Mouse (Mus musculus) embryo, embryonic 11.5 days (tissue): ENCODE results near the gene Dusp27.
"Not testable (repeated sequence)": the region's sequence is repeated elsewhere in the genome, so short reads cannot be mapped to it uniquely, and the experiment has no call there.

Source experiments
- DNase-seq: peaks from one replicate; pipeline ENCODE4 v3.0.0-alpha.2; 2012; ENCODE audit warnings: low read depth, low spot score

Gene Dusp27

DNA sequence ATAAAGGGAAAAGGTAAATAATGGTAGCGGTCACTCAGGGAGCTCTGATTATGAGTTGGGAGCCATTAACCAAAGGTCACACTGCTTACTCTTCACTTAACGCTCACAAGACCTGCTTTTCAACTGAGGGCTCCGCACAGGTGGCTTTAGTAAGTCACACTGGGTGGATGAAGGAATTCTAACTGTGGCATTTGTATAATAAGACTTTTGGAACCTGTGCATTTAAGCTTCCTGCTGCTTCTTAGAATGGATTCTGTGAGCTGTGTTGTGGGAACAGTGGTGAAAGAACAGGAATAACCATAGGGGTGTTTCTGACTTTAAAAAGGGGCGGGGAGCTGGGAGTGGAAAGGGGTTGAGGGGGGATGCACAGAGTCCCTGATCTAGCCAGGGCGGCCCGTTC is 14.6 kb upstream of the Dusp27 start:
- no peak for DNase-seq

DNA sequence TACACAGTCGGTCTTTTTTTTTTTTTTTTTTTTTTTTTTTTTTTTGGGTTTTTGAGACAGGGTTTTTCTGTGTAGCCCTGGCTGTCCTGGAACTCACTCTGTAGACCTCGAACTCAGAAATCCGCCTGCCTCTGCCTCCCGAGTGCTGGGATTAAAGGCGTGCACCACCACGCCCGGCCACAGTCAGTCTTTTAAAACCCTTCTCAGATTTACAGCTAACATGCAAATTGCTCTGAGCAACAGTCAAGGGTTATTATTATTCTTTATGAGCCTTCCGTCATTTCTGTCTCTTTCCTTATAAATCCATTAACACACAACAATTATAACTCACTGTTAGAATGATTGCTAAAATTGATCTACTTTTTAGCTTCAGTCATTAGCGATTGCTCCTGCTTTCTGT is 14.1 kb upstream of the Dusp27 start:
- DNase-seq, result not testable (repeated sequence)

DNA sequence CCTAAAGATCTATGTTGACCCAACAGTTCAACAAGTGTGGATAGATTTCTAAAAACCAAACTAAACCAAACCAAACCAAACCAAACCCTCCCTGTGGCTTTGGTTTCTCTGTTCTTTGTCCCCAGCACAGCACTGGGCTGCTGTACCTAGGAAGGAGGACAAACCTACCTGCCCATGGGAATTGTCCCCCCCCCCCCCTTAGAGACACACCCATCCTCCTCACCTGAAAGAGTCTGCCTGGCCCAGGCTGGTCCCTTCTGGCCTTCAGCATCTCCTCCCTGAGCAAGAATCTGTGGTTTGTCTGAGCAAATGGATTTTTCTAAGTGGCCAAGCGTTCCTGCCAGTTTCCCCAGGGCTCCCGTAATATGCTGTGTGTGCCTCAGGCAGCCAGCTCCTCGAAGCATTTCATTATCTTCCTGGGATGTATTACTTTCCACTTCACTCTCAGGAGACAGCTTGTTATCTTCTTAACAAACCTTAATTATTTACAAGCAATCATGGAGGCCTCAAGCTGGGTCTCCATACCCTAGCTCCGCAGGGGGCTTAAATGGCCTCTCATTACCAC is 12.0 kb upstream of the Dusp27 start:
- no peak for DNase-seq

DNA sequence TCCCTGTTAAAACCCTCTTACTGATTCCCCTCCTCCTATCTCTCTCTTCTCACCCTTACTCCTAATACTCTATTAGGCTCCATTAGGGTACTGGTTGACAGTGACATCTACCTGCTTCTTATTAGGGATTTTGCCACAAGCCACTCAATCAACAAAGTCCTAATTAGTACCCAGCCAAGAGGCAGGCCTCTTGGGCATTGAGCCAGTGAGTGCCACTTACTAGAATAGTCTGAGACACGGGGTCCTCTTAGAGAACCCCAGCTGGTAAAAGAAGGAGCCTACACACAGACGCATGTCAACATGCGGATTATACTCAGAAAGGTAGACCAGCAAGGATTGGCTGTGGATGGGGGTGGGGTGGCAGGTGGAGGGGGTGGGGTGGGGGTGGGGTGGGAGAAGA is 11.4 kb upstream of the Dusp27 start:
- DNase-seq, result no peak

DNA sequence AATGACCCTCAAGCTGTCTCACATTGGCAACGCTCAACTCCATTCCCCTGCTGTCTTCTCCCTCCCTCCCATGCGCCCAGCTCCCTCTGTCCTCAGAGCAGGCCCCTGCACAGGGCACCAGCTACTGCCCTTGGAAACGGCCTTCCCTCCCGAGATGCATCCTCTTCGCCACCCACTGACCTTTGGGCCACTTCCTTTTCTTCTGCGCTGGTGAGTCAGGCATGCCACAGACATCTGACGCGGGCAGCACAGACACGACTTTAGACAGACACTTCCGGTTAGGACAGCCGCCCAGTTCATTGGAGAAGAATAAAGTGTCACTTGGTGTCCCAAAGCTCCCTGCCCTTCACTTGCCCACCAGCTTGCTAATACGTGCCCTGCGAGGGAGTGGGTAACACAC is 10.4 kb upstream of the Dusp27 start:
- no peak for DNase-seq

DNA sequence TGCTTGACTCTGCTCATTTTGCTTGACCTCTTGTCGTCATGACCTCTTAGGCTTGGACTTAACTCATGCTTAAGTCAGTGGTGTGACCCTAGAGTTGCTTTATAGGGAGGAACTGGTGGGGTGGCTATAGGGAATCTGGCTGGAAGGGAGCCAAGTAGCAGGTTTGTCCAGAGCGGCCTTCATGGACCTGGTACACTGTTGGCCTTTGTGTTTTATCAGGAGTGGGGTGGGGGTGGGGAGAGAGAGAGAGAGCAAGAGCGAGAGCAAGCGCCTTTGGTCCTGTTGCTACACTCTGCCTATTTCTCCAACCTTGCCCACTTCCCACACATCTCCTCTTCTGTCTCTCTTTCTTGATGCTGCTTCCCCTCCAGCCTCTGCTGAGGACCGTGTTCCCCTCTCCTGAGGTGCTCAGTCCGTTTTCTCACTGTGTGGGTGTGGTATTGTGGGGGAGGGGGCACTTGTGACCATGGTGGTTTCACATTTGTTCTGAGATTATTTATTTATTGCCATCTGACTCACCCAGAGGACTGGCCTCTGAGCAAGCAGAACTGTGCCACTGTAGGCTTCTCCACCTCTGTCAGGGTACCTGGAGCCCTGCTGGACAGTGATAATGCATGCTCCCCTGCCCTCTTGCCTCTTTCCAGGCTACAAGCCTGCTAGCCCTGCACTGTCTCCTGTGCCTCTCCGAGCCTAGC is 9.7 kb upstream of the Dusp27 start:
- DNase-seq, result no peak

DNA sequence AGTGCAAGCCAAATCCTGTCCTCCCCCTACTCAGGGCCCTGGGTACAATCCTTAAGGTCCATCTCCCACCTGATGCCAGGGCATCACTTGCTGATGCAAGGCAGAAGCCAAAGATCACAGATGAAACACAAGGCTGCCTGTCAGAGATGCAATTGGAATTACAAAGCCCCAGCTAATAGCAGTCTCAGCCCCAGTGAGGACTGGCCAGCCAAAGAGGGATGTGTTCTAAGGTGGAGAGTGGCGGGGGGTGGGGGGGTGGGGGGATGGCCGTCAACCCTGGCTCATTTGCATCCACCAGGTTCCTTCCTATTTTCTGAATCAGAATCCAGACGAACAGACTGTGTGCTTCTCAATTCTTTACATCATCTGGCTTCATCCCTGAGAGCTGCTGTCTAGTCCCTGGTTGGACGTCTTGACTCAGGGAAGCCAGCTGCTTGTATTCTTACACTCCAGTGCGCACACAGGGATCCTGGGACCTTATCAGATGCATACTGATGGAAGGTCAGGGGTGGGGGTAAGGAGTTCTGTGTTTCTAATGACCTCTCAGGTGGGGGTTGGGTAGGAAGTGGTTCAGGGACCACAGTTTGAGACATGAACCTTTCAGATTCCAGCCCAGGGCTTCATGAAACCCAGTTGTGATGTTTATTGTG is 7.5 kb upstream of the Dusp27 start:
- no peak for DNase-seq

DNA sequence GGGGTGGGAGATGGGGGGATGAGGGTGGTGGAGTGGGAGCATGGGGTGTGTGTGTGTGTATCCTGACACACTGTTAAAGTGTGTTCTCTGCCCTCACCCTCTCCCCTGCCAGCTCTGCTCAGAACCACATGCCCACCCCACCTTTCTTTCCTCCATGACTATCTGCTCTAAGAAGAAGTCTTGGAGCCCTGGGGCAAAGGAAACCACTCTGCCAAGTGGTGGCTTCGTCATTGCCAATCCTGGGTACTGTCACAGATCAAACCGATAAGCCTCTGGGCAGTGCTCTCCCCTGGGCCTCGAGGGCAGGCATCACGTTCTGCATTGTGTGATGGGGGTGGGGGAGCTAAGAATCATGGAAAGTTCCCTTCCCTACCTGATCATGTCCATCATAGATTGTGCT is 4.6 kb upstream of the Dusp27 start:
- DNase-seq, result no peak

DNA sequence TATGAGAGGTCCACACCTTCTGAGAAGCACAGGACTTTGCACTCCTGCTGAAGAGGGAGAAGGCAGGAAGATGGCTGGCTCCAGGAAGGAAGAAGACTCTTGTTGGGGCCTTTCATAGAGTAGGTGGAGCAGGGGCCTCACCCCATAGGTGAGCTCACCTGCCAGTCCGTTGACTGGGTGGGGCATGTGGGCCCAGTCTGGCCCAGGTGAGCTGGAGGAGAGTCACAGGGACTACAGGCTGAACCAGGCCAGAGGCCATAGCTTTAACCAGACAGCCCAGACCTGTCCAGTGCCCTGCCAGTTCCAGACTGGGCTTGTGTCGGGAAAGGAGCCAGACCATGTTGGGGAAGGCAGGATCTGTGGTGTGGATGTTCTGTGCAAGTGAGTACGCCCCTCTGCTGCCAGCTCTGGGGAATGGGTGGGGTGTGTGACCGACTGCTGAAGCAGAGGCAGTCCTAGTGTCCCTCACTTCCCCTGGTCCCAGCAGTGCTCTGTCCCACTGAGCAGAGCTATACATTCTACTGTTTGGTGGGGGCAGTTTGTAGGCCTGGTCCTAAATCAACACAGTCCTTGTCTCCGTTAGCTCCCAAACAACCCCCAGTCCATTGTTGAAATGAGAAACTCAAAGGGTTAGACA is 2.6 kb upstream of the Dusp27 start, which contains the start of gene Gpa33:
Gene Gpa33, plus strand, starts transcription at position 15 of the 637 bp plus-strand sequence.
- DNase-seq, result no peak

DNA sequence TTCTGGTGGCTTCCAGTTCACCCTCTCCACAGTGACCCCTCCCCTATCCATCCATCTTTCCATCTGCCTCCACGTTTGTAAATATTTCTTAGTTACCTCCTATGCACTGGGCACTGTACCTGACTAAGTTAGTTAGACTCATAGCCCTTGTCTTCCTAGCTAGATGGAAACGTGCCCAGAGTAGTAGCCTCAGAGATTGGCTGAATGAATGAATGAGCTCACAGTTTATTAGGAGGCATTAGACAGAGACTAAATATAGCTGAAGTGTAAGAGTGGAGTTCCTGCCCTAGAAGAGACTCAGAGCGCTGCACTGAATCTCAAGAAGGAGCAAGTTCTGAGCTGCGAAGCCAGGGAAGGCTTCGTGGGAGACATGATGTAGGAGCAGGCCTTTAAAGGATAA is 829 bp upstream of the Dusp27 start:
- no peak for DNase-seq

DNA sequence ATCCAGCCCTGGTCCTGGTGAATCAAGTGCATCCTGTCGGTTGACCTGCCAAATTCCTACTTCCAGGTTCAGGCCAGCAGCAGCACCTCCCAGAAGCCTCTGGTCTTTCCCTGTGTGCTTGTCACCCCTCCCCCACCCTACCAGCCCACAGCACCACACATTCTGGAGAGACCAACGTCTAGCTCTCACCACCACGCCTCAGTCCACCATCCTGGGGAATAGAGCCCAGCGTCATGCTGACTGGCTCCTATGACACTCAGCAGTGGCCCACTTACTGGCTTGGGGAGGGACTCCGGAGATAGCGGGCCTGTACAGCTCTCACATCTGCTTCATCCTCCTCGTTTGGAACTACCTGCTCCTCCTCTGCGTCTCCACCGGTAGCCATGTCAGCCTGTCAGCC is 927 bp downstream of the Dusp27 start:
- no peak for DNase-seq

DNA sequence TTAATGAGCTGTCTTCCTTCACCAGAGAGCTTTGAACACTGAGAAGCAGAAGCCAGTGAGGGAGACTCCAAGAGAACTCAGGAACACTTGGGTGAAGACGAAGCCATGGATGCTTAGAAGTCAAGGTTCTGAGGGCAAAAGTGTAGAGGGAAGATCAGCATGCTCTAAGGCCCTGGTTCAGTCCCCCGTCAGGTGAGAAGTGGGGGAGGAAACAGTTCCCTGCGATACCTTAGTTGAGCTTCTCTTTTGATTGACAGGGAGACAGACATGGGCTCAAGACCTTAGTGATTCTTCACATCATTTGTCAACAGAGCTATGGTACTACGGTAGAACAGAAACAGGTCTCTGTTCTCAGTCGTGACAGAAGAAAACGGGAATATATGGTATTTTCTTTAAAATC is 1.4 kb downstream of the Dusp27 start:
- DNase-seq, result no peak

DNA sequence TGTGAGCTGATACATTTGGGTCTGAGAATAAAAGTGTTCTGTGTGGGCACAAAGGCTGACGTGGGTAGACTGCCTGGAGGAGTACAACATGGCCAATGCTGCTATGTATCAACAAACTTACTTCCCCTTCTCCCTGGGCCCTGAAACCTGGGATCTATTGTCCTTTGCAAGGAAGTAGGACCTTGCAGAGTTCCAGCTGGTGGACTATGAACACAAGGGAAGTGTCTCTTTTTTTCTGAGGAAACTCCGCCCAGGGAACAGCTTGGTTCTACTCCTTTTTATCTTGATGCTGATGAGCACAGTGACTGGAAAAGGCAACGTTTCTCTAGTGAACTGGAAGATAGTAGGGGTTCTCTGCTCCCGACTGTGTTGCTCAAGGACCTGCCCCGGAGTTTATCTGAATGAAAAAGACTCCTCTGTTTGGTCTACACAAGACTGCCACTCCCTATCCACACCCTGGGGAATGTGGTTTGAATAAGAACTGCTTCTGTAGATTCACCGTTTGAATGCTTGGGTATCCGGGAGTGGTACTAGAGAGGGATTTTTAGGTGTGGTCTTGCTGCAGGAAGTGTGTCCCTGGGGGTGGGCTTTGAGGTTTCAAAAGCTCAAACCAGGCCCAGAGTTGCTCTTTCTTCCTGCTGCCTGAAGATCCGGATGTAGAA is 2.7 kb downstream of the Dusp27 start:
- DNase-seq, result no peak

DNA sequence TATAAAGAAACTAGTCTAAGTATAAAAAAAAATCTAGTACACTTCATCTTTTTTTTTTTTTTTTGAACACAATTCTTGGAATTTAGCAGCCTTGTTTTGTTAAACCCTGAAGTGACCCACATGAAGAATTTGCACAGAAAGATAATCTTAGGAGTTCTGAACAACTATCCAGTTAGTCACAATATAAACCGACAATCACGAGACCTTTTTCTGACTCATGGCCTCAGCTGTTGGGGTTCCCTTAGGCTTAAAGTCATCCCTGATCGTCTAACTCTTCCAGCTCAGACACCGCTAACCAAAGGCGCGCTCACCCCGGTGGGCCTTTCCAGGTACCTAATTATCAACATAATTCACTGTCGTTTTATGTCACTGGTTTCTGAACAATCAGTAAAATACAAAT is 4.0 kb downstream of the Dusp27 start:
- DNase-seq, result no peak

DNA sequence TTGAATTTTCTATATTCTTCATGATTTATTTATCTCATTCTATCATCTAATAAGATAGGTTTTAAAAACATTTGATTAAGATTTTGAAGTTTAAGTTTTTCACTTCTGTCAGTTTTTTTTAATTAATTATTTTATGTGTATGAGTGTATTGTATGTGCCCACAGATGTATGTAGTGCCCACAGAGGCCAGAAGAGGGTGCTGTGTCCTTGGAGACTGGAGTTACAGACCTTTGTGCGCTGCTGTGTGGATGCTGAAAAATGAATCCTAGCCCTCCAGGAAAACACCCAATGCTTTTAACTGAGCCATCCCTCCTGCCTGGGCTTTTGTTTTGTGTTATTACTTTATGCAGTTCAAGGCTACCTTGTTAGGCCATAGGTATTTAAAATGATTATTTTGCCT is 4.7 kb downstream of the Dusp27 start:
- DNase-seq, result no peak

DNA sequence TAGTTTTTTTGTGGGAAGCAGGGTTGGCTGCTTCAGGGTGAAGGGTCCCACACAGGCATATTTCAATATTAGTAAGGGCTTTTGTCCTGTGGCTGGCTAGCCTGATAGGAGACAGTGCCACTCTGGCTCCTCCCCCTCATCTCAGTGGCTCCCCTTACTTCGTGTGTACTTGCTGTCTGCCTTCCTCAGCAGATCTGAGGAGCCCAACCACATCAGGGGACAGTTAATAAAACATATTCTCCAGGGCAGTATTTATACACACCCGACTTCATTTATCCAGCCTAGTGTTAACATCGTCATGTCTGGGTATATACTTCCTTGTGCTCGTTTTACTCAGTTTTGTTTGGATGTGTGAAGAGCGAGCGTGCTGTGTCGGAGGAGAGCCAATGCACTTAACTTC is 5.6 kb downstream of the Dusp27 start:
- DNase-seq, result no peak

DNA sequence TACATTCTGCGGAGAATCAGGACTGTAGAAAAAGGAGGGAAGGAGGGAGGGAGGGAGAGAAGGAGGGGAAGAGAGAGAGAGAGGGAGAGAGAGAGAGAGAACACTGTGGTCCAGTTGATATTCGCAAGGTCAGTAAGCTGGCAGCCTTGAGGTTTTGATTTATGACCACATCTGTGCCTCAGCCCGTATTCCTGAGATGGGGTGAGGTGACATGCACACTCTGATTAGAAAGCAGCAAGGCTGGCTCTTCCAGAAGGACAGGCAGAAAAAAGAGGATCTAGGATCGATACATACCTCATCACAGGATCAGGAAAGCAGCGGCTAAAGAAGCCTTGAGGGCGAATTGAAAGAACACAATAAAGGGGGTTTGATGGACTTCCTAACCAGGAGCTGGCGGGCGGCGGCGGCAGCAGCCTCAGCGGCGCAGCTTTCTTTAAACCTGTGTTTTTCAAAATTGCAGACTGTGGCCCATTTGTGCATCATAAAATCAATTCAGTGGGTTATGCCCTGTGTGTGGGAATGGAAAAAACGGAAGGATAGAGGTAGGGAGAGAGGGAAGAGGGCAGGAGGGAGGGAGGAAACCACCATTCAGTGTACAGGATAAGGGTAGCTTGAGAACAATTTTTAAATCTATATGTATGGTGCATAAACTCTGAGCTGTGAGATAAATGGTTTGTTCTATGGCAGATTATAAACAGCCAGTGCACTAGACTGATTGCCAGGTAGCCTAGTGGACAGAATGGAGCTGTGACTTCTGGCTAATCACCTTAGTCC is 9.7 kb downstream of the Dusp27 start:
- DNase-seq, result no peak

DNA sequence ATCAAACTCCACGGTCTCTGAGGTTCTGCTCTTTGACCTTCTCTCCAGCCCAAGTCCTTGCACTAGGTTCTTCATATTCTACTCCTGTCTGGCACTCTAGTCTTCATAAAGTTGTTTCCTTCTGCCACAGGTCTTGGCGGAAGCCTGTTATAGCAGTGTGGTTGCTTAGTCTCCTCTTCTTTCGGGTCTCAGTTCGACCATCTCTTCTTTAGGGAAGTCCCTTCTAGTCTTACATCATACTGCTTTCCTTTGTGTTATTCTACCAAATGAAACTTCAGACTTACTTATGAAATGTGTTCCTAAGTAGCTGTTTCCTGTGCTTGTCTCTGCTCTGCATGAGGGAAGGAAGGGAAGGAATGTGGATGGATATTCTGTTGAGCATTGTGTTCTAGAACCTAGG is 12.0 kb downstream of the Dusp27 start:
- DNase-seq, result no peak

DNA sequence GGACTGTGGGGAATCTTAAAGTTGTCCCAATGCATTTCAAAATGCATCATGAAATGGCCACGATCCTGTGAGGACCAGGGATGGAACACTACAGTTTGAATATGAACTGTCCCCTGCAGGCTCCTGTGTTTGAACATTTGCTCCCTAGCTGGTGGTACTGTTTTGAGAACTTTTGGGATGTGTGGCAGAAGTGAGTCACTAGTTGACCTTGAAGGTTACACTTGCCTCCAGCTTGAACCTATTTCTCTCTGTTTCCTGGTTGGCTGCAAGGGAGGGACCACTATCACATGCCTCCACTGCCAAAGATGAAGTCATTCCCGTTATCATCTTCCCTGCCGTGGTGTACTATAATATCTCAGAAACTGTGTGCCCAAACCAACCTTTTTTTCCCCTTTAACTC is 12.7 kb downstream of the Dusp27 start:
- DNase-seq, result no peak

DNA sequence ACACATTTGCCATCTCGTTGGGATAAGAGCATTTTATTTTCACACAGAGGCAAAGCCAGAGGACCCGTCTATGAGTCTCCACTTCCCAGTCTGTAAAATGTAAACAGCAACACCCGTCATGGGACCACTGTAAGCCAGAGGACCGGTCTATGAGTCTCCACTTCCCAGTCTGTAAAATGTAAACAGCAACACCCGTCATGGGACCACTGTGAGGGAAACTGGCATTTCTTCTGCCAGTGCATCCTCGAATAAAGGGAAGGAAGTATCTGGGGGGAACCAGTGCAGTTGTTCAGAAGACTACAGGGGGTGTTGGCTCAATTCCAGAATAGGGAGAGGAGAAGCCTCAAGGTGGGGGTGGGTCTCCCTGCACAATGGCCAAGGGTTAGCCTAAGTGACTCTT is 22.3 kb downstream of the Dusp27 start:
- DNase-seq, result no peak

DNA sequence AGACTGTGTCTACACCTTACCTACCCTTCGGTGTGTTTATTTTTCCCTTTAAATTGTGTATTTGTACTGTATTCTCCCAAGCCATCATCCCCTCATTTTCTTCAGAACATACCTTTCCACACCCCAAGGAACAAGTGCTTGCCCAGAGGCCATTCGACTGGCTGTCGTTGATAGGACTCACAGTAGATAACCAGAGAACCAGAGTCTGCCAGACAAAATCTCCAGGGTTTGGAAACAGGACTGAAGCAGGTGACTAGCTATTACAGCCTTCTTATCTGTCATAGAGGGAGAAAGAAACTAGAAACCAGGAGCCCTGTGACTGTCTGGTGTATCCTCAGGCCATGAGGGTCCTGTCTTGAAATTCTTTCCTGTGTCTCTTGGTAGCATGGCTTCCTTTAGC is 22.9 kb downstream of the Dusp27 start:
- no peak for DNase-seq
